Mouse (Mus musculus) embryonic stem cell, embryonic (primary cell): ENCODE results near the gene Hcrtr1.

Experiments used
- CTCF ChIA-PET, 4 experiments: fragments of 300-600 bp in 2 of 4; fragments of 350-600 bp in 2 of 4; sonication (Branson Sonifier 250); formaldehyde crosslinking; loops; one replicate each; lab custom pipeline; 2022; ENCODE audit warnings: inconsistent platforms in 2 of 4; lab: Charles Lee
- POLR2A ChIA-PET, 4 experiments: fragments of 300-600 bp in 2 of 4; fragments of 350-600 bp in 2 of 4; sonication (Branson Sonifier 250); formaldehyde crosslinking; loops; one replicate each; lab custom pipeline; 2022; ENCODE audit warnings: antibody characterized with exemption in 4 of 4, inconsistent platforms in 1 of 4; lab: Charles Lee

Gene Hcrtr1

GRCm38 (mm10) chr4:130081345-130082190 is 57.6 kb downstream of the Hcrtr1 start:
- ChIA-PET POLR2A (interaction anchor here in 1 of 4 experiments (0.6 kb wide), 1 partner anchor 13 kb away, joined by 5 read pairs; no protein-coding TSS in a partner anchor), CTCF (no interaction called here)
